Mouse (Mus musculus) stomach, embryonic 16.5 days (tissue): ENCODE results near the gene Ssmem1. TPM values are rescaled to one million over a fixed set of nuclear protein-coding genes. Genes with fewer than 3 reads are reported as not detected.

Source experiments
- ATAC-seq: fragments of 200-750 bp; cut with Nextera tagmentation; 2 replicates; pipeline ENCODE4 v1.8.0; 2017; ENCODE audit warnings: moderate number of reproducible peaks, moderate TSS enrichment; ENCODE audit not compliant: insufficient read depth, low FRiP score
- H3K27ac ChIP-seq: fragments of 300-500 bp; sonication (generic); 2 replicates; pipeline ENCODE4 v1.5.1; 2014; ENCODE audit warnings: low read length
- H3K27me3 ChIP-seq: fragments of 300-500 bp; sonication (generic); 2 replicates; pipeline ENCODE4 v1.6.1; 2014; ENCODE audit warnings: low read length, control low read depth, mixed read lengths; ENCODE audit not compliant: control insufficient read depth, insufficient read depth
- H3K36me3 ChIP-seq: fragments of 300-500 bp; sonication (generic); 2 replicates; pipeline ENCODE4 v1.6.1; 2014; ENCODE audit warnings: low read length; ENCODE audit not compliant: control insufficient read depth, insufficient read depth
- H3K4me1 ChIP-seq: fragments of 300-500 bp; sonication (generic); 2 replicates; pipeline ENCODE4 v1.6.1; 2014; ENCODE audit warnings: low read length, control low read depth, mixed read lengths; ENCODE audit not compliant: control insufficient read depth, insufficient read depth
- H3K4me2 ChIP-seq: fragments of 300-500 bp; sonication (generic); 2 replicates; pipeline ENCODE4 v1.6.1; 2014; ENCODE audit warnings: low read depth, low read length, mixed read lengths
- H3K4me3 ChIP-seq: fragments of 300-500 bp; sonication (generic); replicated peaks from 2 replicates; pipeline ENCODE4 v1.5.1; 2014; ENCODE audit warnings: mild to moderate bottlenecking, low read length
- H3K9ac ChIP-seq: fragments of 300-500 bp; sonication (generic); 2 replicates; pipeline ENCODE4 v1.6.1; 2014; ENCODE audit warnings: low read length
- H3K9me3 ChIP-seq: fragments of 300-500 bp; sonication (generic); replicated peaks from 2 replicates; pipeline ENCODE4 v1.6.1; 2016; ENCODE audit warnings: low read length, control low read depth; ENCODE audit not compliant: control insufficient read depth
- WGBS: fragments of 180-500 bp; shearing (Covaris S2); extraction: QIAGEN DNeasy Blood & Tissue Kit; methylation state at CpG from one replicate; pipeline ENCODE4 v1.1.7; 2014; 5-methylcytosine and 5-hydroxymethylcytosine counted together
- polyA plus RNA-seq: library from polyadenylated mRNA; unstranded; fragments of >200 nt; fragmentation: Nextera tagmentation; extraction: Ambion mirVana; gene quantifications from 2 replicates; pipeline ENCODE4 v1.2.1, GENCODE M21; 2015

Gene Ssmem1
- polyA plus RNA-seq, 1 experiment from 2014 or later = not detected

GRCm38 (mm10) chr6:30554621-30555170 is 45.0 kb downstream of the Ssmem1 start:
- Histone ChIP-seq H3K27me3 (no peaks in the 10 kb centered on the region), H3K4me3 (no peak overlapping the region), H3K36me3 (no peaks in the 10 kb centered on the region), H3K9ac (no peak overlapping the region), H3K4me1 (peaks cover 1% of the 10 kb centered on the region; the same call in 1 of the 2 replicates), H3K27ac (no peak overlapping the region), H3K4me2 (no peak overlapping the region), H3K9me3 (no peaks in the 10 kb centered on the region)
- ATAC-seq = no peak
- WGBS = 92% methylated on average over 5 of the region's 5 CpGs

GRCm38 (mm10) chr6:30556080-30556479 is 46.4 kb downstream of the Ssmem1 start:
- H3K9me3 ChIP-seq = no peaks in the 10 kb centered on the region
- 15% methylated on average over 6 of the region's 9 CpGs for WGBS
- ATAC-seq = peak; percentile 56; the same call in 1 of the 2 replicates
- no peak overlapping the region for H3K4me2 ChIP-seq
- no peaks in the 10 kb centered on the region for H3K36me3 ChIP-seq
- H3K4me1 ChIP-seq = no peaks in the 10 kb centered on the region
- no peak overlapping the region for H3K9ac ChIP-seq
- no peaks in the 10 kb centered on the region for H3K27me3 ChIP-seq
- no peak overlapping the region for H3K4me3 ChIP-seq
- H3K27ac ChIP-seq = no peak overlapping the region

- no peaks in the 10 kb centered on the region for H3K9me3 ChIP-seq
- H3K27me3 ChIP-seq = no peaks in the 10 kb centered on the region
- H3K4me3 ChIP-seq = no peak overlapping the region
- peaks cover 5% of the 10 kb centered on the region; the same call in 1 of the 2 replicates for H3K4me1 ChIP-seq
- WGBS = 47% methylated on average over 1 of the region's 1 CpGs
- no peak for ATAC-seq
- no peak overlapping the region for H3K9ac ChIP-seq
- H3K4me2 ChIP-seq = no peak overlapping the region
- no peak overlapping the region for H3K27ac ChIP-seq
- no peaks in the 10 kb centered on the region for H3K36me3 ChIP-seq
These were observed 50.1 kb downstream of the Ssmem1 start for GRCm38 (mm10) chr6:30559726-30560125.

- WGBS = 68% methylated on average over 4 of the region's 4 CpGs
- no peak overlapping the region for H3K4me2 ChIP-seq
- no peak overlapping the region for H3K4me3 ChIP-seq
- no peaks in the 10 kb centered on the region for H3K9me3 ChIP-seq
- no peaks in the 10 kb centered on the region for H3K36me3 ChIP-seq
- peaks cover 5% of the 10 kb centered on the region; the same call in 1 of the 2 replicates for H3K4me1 ChIP-seq
- no peak overlapping the region for H3K27ac ChIP-seq
- no peak for ATAC-seq
- H3K9ac ChIP-seq = no peak overlapping the region
- H3K27me3 ChIP-seq = no peaks in the 10 kb centered on the region
These were observed 52.5 kb downstream of the Ssmem1 start for GRCm38 (mm10) chr6:30562132-30562531.

GRCm38 (mm10) chr6:30563575-30563974 is 53.9 kb downstream of the Ssmem1 start:
- H3K4me2 ChIP-seq = no peak overlapping the region
- no peaks in the 10 kb centered on the region for H3K9me3 ChIP-seq
- ATAC-seq = no peak
- H3K4me3 ChIP-seq = no peak overlapping the region
- no peak overlapping the region for H3K9ac ChIP-seq
- H3K36me3 ChIP-seq = no peaks in the 10 kb centered on the region
- H3K27ac ChIP-seq = no peak overlapping the region
- H3K4me1 ChIP-seq = peaks cover 5% of the 10 kb centered on the region; the same call in 1 of the 2 replicates
- WGBS = 47% methylated on average over 6 of the region's 6 CpGs
- no peaks in the 10 kb centered on the region for H3K27me3 ChIP-seq

GRCm38 (mm10) chr6:30564051-30564450 is 54.4 kb downstream of the Ssmem1 start:
- peaks cover 5% of the 10 kb centered on the region; the same call in 1 of the 2 replicates for H3K4me1 ChIP-seq
- no peak overlapping the region for H3K27ac ChIP-seq
- H3K36me3 ChIP-seq = no peaks in the 10 kb centered on the region
- ATAC-seq = no peak
- H3K4me3 ChIP-seq = no peak overlapping the region
- no peaks in the 10 kb centered on the region for H3K9me3 ChIP-seq
- H3K9ac ChIP-seq = no peak overlapping the region
- WGBS = 82% methylated on average over 6 of the region's 6 CpGs
- no peaks in the 10 kb centered on the region for H3K27me3 ChIP-seq
- H3K4me2 ChIP-seq = no peak overlapping the region

DNA sequence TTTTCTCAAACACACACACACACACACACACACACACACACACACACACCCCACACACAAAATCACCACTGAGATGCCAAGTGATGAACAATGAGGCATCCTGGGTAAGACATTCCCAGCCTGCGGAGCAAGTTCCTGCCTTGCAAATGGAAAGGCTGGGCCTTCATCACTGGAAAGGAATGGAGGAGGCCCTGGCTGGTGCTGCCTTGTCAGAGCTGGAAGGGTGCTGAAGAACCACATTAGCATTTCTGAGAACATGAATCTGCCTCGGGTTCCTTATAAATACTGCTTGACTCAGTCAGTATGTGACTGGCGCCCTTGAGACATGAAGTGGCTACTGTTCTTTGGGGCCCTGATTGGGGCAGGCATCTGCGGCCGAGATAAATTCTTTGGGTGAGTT is 58.4 kb downstream of the Ssmem1 start, which contains the start of gene Cpa4:
TSS of gene Cpa4 (plus strand) at position 301 of the 400 bp plus-strand sequence.
- H3K4me2 ChIP-seq = no peak within 1 kb of the TSS
- WGBS = 71% methylated on average over 5 of the region's 5 CpGs
- peaks cover 9% of the 10 kb centered on the region for H3K4me1 ChIP-seq
- H3K4me3 ChIP-seq = no peak within 1 kb of the TSS
- no peak within 1 kb of the TSS for H3K27ac ChIP-seq
- no peaks in the 10 kb centered on the region for H3K27me3 ChIP-seq
- no peak for ATAC-seq
- no peaks in the 10 kb centered on the region for H3K9me3 ChIP-seq
- no peaks in the 10 kb centered on the region for H3K36me3 ChIP-seq
- H3K9ac ChIP-seq = no peak within 1 kb of the TSS

- Histone ChIP-seq H3K27ac (no peak overlapping the region), H3K9me3 (no peaks in the 10 kb centered on the region), H3K9ac (no peak overlapping the region), H3K4me1 (peaks cover 7% of the 10 kb centered on the region), H3K4me3 (no peak overlapping the region), H3K27me3 (no peaks in the 10 kb centered on the region), H3K4me2 (no peak overlapping the region), H3K36me3 (no peaks in the 10 kb centered on the region)
- WGBS = 68% methylated on average over 10 of the region's 10 CpGs
- ATAC-seq = no peak
These were observed 59.7 kb downstream of the Ssmem1 start for GRCm38 (mm10) chr6:30569331-30569730.
